Mouse (Mus musculus) telencephalon, adult 2 months (tissue): ENCODE data around the gene Nudt8.

ENCODE experiments used
- DNase-seq: peaks from one replicate; pipeline ENCODE4 v3.0.0-alpha.2; 2011; ENCODE audit warnings: low read depth, low spot score

The Nudt8 gene

DNA sequence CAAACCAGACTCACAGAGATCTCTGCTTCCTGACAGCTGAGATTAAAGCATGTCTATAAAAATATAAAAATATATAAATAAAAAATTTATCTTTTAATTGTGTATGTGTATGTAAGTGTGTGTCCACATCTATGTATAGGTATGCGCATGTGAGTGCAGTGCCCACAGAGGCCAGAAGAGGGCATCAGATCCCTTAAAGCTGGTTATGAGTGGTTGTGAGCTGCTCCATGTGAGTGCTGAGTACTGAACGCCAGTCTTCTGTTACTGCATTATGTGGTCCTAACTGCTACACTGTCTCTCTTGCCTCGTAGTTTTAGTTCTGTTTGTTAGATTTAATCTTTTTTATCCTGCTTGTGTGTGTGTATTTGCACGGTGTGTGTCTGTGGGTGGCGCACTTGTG is 50.6 kb downstream of the Nudt8 start:
- no peak for DNase-seq
